In the genomic region with DNA sequence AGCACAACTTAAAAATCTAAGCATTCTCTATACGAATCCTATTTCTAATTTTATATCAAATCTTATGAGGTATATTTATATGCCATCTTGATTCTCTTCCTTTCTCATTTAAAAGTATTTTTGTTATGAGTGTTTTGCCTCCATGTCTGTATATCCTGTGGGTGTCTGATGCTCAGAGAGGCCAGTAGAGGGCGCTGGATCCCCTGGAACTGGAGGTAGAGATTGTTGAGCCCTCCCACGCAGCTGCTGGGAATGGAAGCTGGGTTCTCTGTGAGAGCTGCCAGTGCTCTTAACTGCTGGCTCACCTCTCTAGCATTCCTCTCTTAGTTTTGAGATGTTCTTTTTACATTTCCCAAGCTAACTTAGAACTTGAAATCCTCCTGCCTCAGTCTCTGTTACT, we compare ENCODE assay signal across 16 mouse cellular contexts.
A peak's percentile ranks its signal among the peaks of the same experiment; 100 is the strongest.
DNase-seq lines count a peak whose midpoint lies in the region; ATAC-seq and TF ChIP-seq lines count a peak whose summit lies in the region.
"Had no signal": no experiment of that assay in that cellular context is flagged by ENCODE, and none has a peak within 500 bp of the region (broad histone marks: within the 10 kb centered on the region; RNA-seq: fewer than 3 reads in every experiment).

No protein-coding gene starts in this region.

- H3K4me1 ChIP-seq in hindbrain, postnatal 0 days (ENCODE audit: insufficient read depth, low read length), result no peaks in the 10 kb centered on the region
- no peaks in the 10 kb centered on the region for H3K4me1 ChIP-seq in hindbrain, embryonic 16.5 days (ENCODE audit: control insufficient read depth, insufficient read depth, low read depth, low read length)
- H3K4me1 ChIP-seq in thymus, adult 2 months (replicated peaks; ENCODE audit: control insufficient read depth, insufficient read depth, low read length), result no peaks in the 10 kb centered on the region
- H3K4me1 ChIP-seq: embryonic facial prominence, embryonic 12.5 days; forebrain, embryonic 10.5 days; midbrain, embryonic 10.5 days had no signal

- WGBS in hindbrain, postnatal 0 days, result 56% methylated on average over 3 of the region's 3 CpGs
- WGBS in hindbrain, embryonic 16.5 days, result 53% methylated on average over 3 of the region's 3 CpGs
- WGBS in thymus, adult 2 months, result 59% methylated on average over 3 of the region's 3 CpGs

- H3K9ac ChIP-seq in hindbrain, postnatal 0 days (replicated peaks; ENCODE audit: low read length), result no peak overlapping the region
- H3K9ac ChIP-seq in hindbrain, embryonic 16.5 days (ENCODE audit: low read depth, low read length), result no peak overlapping the region
- H3K9ac ChIP-seq: embryonic facial prominence, embryonic 12.5 days had no signal

- DNase-seq in hindbrain, postnatal 0 days (ENCODE audit: low spot score), result no peak
- peak; percentile 11 for DNase-seq in thymus, adult 2 months
- no peak for DNase-seq in thymus, adult 18-20 months
- peak; percentile 57 for DNase-seq in thymus, postnatal 4 days
- no peak for DNase-seq in left cerebral cortex, adult 8-10 months (ENCODE audit: low spot score in 2 of 2)
- no peak for DNase-seq in layer of hippocampus, postnatal 10 days (ENCODE audit: low spot score in 2 of 2)
- DNase-seq: cerebellum, postnatal 10 days; heart, postnatal 4 days; kidney, adult 18-20 months; lung, adult 18-20 months had no signal

- H3K9me3 ChIP-seq in hindbrain, postnatal 0 days (ENCODE audit: low read length), result no peaks in the 10 kb centered on the region
- H3K9me3 ChIP-seq in hindbrain, embryonic 16.5 days (ENCODE audit: control insufficient read depth, low read length), result no peaks in the 10 kb centered on the region
- H3K9me3 ChIP-seq: embryonic facial prominence, embryonic 12.5 days; forebrain, embryonic 10.5 days; heart, embryonic 10.5 days; midbrain, embryonic 10.5 days had no signal

- no peak for TF ChIP-seq POLR2A in thymus, adult 2 months (IDR thresholded peaks at IDR 0.05; ENCODE audit: control insufficient read depth, extremely low read depth, insufficient read depth, low read length, poor library complexity)

- ATAC-seq in hindbrain, postnatal 0 days, result no peak
- no peak for ATAC-seq in hindbrain, embryonic 16.5 days
- peak; percentile 54; the same call in 1 of the 2 replicates for ATAC-seq in megakaryocyte, adult 5-6 weeks (ENCODE audit: poor library complexity, severe bottlenecking)

- no peaks in the 10 kb centered on the region for H3K36me3 ChIP-seq in hindbrain, postnatal 0 days (ENCODE audit: insufficient read depth, low read length)
- no peaks in the 10 kb centered on the region for H3K36me3 ChIP-seq in hindbrain, embryonic 16.5 days (ENCODE audit: control insufficient read depth, insufficient read depth, low read length)
- no peaks in the 10 kb centered on the region for H3K36me3 ChIP-seq in thymus, adult 2 months (ENCODE audit: control insufficient read depth, insufficient read depth, low read length)
- H3K36me3 ChIP-seq: embryonic facial prominence, embryonic 12.5 days; forebrain, embryonic 10.5 days; heart, embryonic 10.5 days; midbrain, embryonic 10.5 days had no signal

- no peak overlapping the region for H3K27ac ChIP-seq in hindbrain, postnatal 0 days
- H3K27ac ChIP-seq in hindbrain, embryonic 16.5 days (ENCODE audit: low read depth, low read length), result no peak overlapping the region
- no peak overlapping the region for H3K27ac ChIP-seq in thymus, adult 2 months (ENCODE audit: control insufficient read depth, insufficient read depth, low read length)
- H3K27ac ChIP-seq: embryonic facial prominence, embryonic 12.5 days; forebrain, embryonic 10.5 days; heart, embryonic 10.5 days; midbrain, embryonic 10.5 days had no signal

- peak; percentile 13; the same call in 1 of the 2 replicates for TF ChIP-seq CTCF in hindbrain, postnatal 0 days (IDR thresholded peaks at IDR 0.05; ENCODE audit: low read depth)
- no peak for TF ChIP-seq CTCF in thymus, adult 2 months (IDR thresholded peaks at IDR 0.05; ENCODE audit: borderline replicate concordance, control insufficient read depth, extremely low read depth, insufficient read depth, low read length, poor library complexity)

- H3K4me2 ChIP-seq in hindbrain, postnatal 0 days (ENCODE audit: low read depth, low read length), result no peak overlapping the region
- H3K4me2 ChIP-seq in hindbrain, embryonic 16.5 days (ENCODE audit: low read length), result no peak overlapping the region
- H3K4me2 ChIP-seq: embryonic facial prominence, embryonic 12.5 days had no signal

- H3K27me3 ChIP-seq in hindbrain, postnatal 0 days (ENCODE audit: insufficient read depth, low read length), result no peaks in the 10 kb centered on the region
- H3K27me3 ChIP-seq in hindbrain, embryonic 16.5 days (replicated peaks; ENCODE audit: control insufficient read depth, insufficient read depth, low read length), result no peaks in the 10 kb centered on the region
- H3K27me3 ChIP-seq in thymus, adult 2 months (ENCODE audit: control insufficient read depth, insufficient read depth, low read length), result no peaks in the 10 kb centered on the region
- H3K27me3 ChIP-seq: embryonic facial prominence, embryonic 12.5 days had no signal

- H3K4me3 ChIP-seq in hindbrain, postnatal 0 days (ENCODE audit: low read length), result no peak overlapping the region
- no peak overlapping the region for H3K4me3 ChIP-seq in hindbrain, embryonic 16.5 days (ENCODE audit: low read length)
- no peak overlapping the region for H3K4me3 ChIP-seq in thymus, adult 2 months (ENCODE audit: control insufficient read depth, insufficient read depth, low read length)
- H3K4me3 ChIP-seq: embryonic facial prominence, embryonic 12.5 days; forebrain, embryonic 10.5 days; heart, embryonic 10.5 days; midbrain, embryonic 10.5 days had no signal

Comparison
In these comparisons a context has a peak if more than half of its experiments do, and no peak if none do; other contexts are left out.
1. DNase-seq: peak in thymus, adult 2 months (single experiment) and thymus, postnatal 4 days (single experiment); none in hindbrain, postnatal 0 days (single experiment), thymus, adult 18-20 months (0 of 2), left cerebral cortex, adult 8-10 months (0 of 2) and layer of hippocampus, postnatal 10 days (0 of 2).